Mouse (Mus musculus): ENCODE data around the gene Adamtsl1.

Adamtsl1 gene

DNA sequence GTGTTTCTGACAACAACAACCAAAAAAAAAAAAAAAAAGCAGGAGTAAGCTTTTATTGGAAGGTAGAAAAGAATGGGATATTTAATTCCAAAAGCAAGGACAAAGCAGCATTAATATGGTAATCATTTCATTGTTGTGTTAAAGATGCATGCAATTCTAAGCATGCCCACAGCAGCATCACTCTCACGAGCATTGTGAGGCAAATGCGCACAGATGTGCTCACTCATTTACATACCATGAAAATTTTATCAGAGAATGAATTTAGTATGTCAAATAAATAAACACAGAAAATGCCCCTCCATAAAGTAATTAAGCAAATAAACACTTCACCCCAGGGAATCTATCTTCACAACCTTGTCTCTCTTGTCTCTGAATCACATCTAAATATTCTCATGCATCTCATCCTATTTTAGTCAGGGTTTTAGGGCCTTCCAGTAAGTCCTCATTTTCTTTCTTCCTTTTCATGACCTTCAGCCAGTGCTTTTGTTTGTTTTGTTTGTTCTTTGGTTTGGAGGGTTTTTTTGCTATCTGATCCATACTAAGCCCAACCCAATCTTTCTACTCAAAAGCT, 728.0 kb downstream of the Adamtsl1 start:
- DNase-seq, result no peak

DNA sequence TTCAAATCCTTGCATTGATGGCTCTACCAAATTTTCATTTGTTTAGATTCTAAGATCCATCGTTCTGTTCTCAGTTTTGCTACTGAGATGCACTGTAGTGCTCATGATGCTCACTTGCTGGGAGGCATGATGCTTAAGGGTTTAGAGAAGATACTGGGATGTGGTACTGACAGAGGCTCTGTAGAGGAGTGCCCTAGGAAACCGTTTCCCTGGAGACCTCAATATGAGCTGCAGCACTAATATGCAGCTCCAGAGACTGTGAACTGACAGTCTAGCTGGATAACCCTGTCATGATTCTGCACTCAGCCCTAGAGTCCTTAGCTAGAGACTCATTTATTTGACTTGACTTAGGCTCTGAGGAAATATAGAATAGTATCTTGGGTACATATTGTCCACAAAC, 756.1 kb downstream of the Adamtsl1 start:
- DNase-seq, result no peak

DNA sequence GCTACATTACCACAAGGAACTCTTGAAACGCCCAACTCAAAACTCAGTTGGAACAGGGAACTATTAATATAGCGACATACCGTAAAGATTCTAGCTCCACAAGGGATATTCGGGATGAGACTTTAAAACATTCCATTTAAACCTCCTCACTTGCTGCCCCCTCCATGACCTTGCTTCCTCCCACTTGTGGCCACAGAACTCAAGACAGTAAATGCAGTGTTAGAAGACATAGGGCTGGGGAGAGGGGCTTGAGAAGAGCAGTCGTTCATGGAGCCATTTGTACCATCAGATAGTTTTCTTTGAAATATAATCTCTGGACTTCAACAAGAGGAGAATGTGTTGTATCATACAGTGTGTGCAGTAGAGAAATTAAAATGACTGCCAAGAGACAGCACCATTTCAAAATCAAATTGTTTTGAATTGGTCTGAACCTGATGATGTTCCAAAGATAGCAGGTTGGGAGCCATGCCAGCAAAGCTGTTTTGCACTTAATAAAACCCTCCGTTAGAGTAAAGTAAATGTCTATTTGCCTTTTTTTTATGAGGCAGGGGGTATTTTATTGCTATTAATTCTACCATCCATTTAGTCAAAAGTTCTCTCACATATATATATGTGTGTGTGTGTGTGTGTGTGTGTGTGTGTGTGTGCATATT, 759.9 kb downstream of the Adamtsl1 start:
- no peak for DNase-seq

DNA sequence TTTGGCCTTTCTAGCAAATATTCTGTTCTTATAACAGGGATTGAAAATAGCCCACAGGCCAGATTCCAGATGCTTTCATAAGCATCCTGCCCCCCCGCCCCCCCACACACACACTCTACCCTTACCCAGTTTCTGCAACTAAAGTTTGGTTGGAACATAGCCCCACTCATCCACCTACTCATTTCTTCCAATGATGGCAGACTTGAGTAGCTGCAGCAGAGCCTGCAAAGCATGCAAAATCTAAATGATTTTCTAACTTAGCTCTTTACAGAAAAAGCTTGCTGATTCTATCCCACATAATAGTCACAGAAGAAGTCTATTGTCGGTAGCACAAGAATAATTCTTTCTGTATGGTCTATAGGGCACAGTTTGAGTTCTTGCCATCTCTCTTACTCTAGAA, 760.7 kb downstream of the Adamtsl1 start:
- DNase-seq, result no peak

DNA sequence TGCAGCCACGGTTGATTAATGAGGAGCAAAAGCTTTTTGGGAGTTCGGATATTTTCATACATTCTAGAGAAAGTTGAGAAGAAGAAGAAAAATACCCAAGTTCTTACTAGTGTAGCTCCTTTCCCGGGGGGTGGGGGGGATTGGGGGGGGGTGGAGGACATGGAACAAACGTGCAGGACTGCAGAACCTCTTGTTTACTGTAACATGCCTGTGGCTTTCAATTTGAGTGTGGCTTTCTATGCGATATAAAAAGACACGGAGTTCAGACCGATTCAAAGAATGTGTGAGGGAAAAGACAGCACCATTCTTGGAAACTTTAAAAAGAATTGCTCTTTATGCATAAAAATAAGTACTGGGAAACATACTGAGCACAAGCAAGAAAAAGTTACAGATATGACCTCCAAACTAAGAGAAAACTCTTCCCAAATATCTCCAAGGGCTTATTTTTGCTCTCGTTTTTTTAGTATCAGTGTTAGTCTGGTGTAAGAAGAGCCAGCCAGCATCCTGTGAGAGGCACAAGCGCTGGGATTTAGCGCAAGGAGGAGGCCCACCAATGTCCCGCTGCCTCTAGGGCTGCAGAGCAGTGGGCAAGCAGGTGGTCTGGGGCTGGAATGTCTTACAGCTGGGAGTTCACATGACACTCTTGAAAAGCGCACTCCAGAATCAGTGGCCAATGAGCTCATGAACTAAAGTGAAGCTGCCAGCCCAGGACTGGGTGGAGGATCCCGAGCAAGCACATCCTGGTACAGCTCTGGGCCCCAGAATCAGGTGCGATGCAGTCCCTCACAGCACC, 762.2 kb downstream of the Adamtsl1 start:
- no peak for DNase-seq

DNA sequence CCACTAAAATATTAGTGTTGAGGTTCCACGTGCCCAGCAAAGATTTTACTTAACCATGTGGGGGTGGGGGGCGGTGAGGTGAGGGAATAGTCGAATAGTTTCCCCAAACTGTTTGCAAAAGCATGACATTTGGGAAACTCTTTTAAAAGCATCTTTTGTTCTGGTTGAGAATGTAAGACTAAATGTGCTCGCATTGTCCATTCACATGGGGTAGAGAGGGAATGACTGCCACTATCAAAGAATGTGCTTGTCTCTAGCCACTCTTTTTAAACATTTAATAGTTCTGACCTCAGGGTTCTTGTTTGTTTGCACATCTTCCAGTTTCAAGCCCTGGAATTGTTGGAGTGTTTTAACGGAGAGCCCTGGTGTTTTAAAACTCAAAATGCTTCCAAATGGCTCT, 764.6 kb downstream of the Adamtsl1 start:
- DNase-seq, result no peak

DNA sequence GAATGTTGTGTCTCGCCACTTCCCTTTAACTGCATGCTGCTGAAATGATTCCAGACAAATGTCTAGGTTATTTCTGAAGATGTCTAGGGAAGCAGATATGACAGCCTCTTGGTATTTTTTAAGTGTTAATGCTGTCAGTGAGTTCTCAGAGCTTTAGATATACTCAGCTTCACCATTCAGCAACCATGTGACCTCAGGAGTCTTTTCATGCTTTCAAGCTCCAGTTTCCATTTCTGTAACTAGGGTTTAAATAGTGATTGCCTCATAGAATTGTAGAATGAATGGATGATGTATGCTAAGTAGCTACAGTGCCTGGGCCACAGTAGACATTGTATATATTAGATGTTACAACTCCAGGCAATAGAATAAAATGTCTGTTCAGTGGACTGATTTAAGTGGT, 772.6 kb downstream of the Adamtsl1 start:
- no peak for DNase-seq

DNA sequence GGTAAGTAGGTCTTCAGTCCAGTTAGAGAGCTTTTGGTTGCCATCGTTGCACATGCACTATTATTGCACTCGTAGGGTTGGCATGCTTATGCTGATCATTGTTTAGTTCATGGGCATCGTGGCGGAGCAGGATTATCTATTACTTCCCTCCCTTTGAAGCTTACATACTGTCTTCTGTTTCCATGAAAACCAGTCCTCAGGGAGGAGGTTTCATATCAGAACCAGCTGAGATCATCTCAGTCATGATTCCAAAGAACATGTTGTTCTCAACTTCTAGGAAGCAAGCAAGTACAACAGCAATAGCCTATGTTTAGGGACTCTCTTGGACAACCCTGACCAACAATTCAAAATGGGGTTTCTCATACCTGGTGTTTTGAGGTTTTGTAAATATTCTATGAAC, 774.3 kb downstream of the Adamtsl1 start:
- no peak for DNase-seq

DNA sequence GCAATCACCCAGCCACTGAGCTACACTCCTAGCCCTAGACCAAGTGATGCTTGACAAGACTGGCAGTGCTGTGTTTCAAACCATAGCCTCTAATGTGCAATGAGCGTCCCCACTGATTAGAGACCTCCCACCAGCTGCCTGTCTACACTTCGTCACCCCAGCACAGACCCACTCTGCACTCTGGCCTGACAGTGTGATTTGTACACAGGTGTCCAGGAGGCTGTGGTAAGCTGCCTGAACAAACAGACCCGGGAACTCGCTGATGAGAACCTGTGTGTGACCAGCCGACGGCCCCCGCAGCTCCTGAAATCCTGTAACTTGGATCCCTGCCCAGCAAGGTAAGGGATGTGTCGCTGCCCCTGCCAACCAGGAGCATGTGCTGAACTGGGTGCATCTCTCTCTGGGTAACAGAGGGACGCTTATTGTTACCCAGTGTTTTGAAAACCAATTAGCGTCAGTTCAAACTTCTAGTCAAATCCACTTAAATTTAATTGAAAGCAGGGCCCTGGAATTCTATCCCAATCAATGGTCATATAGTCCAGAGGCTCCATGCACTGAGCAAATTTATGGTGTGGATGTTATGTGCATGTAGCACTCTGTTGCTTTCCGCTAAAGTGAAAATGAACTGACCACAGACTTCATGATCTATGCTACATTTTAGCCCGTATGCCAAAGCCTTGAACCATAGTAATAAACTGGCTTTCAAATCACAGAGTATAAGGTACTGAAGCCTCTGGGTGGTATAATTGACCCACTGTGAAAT, 775.7 kb downstream of the Adamtsl1 start:
- DNase-seq, result no peak

DNA sequence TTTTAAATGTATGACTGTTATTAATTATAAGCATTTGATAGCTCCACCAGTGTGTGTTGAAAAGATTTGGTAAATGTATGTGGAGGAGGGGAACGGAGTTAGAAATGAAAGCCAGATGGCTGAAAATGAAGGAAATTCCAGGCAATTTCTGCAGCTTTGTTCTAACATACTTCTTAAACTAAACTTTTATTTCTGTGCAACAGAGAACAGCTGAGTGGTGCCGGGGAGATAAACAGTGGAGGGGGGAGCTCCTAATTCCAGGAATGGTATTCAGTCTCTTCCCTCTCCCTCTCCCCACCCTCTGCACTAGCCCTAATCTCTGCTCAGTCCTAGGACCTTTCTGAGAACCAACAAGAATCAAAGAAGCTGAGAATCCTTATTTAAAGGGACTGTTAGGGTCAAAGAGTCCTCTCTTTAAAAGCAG, 780.9 kb downstream of the Adamtsl1 start:
- DNase-seq, result no peak

DNA sequence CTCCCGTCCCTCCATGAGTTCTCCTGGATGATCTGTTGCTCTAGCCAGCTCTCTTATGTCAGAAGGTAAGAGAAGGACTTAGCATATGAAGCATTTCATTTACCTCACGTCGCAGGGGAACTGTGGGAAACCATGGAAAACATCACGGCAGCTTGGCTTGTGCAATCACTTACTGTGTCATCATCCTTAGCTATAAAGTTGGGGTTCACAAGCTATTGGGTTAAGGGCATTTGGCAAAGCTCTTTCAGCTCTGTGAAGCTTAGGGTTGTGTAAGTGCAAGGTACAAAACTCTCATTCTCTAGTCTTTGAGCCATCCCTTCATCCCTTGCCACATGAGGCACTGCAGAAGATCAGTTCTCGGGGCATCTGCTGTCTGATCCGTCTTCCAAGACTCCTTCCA, 787.5 kb downstream of the Adamtsl1 start:
- DNase-seq, result no peak

DNA sequence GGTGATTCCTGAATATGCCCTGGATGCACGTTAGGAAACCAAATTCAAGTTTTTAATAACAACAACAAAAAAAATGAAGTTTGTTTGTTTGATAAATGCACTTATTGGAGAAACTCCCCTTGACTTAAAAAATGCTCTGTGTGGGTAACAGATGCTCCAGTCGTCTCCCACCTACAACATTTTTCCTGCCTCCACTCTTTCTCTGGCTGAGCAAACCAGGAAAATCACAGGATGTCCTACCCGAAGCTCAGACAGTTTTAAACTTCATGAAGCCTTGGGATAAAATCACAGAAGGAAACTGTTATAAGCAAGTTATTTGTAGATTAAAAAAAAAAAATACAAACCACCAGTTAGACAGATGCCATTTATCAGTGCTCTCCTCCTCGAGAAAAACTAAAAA, 788.1 kb downstream of the Adamtsl1 start:
- no peak for DNase-seq

DNA sequence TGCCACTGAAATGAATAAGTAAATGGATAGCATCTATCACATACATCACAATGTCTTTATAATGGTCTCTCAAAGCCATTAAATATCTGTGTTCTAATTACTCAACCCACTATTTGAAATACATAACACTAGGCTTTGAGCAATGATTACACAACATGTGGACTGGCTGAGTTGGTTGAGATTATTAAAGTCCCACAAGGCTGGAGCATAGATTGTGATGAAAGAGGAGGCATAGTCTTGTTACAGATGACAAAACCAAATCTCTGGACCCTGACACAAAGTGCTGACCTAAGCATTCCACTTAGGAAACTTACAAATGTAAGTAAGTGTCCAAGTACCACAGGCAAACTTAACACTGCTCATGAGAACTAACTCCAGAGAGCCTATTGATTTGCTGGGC, 792.8 kb downstream of the Adamtsl1 start:
- no peak for DNase-seq

DNA sequence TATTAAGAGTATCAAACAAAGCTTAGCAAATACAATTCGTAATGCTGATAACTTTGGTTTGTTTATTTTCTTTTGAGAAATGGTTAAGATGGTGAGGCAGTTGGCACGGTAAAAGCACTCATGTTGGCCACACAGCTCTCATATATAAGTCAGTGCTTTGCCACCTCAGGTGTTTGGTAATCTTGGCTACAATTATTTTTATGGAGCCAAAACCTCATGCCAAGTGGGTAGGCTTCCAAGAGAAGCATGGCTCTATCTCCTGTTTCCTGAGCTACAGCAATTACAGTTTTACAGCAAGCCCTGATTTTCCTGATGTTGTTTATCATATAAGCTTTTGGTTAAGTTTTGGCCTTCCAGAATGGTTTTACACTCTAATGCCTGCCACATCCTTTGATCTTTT, 795.2 kb downstream of the Adamtsl1 start:
- no peak for DNase-seq

DNA sequence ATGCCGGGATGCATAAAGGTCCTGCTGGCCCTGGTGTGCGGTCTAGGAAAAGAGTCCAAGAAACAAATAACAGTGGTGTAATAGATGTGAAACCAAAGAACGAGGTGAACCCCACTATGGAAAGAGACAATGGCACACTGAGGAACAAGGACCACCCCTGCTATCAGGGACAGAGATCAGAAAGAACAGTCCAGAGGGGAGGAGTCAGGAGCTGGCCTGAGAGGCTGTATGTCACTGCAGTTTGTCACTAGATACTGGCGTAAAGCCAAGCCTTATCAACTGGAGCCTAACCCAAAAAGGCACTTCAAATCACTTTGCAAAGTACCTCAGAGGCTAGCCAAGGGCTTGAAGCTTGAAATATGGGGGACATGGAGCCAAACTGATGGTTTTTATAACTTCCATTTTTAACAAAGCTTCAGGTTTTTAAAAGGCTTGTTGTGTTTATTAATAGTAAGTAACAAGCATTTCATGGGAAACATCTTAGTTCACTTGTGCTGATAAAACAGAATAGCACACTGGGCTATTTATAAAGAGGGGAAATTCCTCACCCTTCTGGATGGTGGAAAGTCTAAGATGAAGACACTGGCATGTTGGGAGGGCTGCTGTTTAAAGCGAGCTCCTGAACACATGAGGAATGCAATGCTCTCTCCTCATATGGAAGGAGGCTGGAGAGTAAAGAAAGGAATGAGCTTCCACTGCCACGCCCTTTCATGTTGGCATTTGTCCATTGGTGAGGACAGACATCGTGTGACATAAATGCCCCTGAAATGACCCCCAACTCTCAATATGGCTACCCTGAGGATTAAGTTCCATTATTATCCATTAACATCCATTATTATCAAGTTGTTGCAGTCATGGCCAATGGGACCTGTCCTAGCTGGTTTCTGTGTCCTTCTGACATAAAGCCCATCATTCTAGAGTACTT, 797.1 kb downstream of the Adamtsl1 start:
- no peak for DNase-seq

DNA sequence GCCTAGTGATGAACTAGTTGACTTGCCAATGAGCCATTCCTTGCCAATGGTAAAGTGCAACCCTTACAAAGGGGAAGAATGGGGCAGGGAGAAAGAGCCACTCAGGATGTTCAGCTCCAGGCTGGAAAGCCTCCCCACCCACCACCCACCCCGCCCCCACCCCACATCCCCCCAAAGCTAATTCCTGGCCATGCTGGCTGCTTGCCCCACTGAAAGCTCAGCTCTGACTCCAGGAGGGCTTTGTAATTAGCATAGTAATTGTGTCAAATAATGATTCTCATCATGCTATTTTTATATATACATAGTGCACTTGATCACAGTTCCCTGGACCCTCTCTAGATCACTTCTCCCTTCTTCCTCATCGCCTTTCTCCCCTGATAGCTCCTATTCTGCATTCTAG, 798.4 kb downstream of the Adamtsl1 start:
- DNase-seq, result no peak

DNA sequence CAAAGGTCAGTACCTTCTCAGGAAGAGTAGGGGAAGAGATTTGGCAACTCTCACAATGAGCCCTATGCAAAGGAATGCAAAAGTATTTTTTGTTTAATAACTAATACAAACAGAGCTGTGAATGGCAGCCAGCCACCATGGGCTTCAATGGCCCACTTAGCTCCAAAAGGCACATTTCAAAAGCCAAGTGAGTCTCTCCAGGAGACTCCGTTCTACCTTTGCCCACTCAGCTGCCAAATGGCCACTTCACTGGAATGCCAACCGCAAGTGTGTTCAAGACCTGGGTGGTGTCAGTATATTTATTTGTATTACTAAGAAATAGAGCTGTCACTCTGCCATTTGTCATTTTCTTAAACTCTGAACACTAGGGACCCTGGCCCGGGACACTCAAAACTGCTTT, 800.5 kb downstream of the Adamtsl1 start:
- DNase-seq, result no peak

DNA sequence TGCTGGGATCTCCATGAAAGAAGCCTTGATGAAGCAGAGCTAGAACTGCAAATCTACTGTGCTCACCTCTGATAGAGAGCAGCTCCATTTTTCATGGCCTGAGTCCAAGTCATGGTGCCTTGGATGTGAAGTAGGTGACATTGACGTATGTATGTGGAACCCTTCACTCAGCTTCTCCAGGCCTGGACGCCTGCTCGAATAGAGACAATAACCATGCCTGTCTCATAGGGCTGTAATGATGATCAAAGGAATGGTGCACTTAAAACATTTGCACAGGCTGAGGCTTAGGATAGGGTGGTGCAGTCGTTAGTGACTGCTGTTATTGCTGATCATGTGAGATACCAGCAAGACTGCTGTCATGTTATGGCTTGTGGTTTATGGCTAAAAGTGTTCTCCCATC, 801.1 kb downstream of the Adamtsl1 start:
- DNase-seq, result no peak

DNA sequence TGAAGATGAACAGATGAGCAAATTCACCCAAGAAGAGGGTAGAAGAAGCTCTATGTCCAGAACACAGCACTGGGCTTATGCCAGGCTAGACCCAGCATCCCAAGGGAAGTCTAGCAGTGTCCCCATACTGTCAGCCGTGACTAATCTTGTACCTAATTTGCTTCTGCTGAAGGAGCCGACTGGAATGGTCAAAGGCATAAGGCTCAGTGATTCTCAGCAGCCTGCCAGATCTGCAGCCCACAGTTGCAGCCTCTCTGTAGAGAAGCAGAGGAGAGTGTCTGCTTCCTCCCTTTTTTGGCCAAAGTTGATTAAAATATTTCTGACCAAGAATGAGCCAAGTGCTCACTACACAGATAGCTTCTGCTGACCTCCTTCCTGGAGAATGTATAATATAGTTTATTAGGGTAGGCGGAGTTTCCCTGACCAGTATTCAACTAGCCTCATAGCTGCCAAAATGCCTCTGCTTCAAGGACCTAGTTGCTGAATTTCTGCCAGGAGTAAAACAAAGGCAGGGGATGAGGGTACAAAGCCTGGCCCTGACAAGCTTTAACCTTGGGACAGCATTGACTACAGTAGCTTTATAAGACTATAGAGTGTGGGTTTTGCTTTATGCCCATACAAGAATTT, 804.1 kb downstream of the Adamtsl1 start:
- no peak for DNase-seq

DNA sequence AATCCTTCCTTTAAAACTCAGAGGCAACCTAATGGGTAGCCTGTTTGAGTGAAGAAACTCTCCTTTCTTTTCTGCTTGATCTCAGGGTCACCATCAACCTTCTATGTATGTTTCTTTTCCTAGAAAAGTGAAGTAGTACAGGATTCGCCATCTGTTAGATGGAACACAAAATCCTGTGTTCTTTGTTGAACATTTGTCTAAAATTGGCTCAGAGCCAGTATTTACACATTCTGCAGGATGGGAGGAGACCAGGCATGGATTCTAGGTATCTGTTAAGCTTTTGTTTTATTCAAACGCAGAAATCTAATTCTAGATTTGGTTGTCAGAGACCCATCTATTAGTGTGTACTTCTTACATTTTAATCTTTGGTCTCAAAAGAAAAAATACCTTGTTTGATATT, 811.4 kb downstream of the Adamtsl1 start:
- no peak for DNase-seq

DNA sequence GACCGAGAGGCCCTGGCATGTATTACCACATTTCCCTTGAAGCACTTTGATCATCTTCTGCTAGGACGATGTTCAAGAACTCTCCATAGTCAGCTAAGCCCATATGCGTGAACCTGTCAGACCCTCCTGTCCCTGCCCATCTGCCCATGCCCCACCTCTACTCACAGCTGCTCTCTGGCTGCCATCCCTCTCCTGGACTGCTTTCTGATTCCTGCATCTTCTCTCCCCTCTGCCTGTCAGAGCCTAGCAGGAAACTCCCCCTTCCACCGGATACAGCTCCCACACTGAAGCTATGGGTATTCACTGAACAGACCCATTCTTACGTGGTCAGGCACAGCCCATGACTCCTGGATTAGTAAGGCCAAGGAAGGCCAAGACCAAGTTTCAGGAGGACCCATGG, 812.0 kb downstream of the Adamtsl1 start:
- no peak for DNase-seq

DNA sequence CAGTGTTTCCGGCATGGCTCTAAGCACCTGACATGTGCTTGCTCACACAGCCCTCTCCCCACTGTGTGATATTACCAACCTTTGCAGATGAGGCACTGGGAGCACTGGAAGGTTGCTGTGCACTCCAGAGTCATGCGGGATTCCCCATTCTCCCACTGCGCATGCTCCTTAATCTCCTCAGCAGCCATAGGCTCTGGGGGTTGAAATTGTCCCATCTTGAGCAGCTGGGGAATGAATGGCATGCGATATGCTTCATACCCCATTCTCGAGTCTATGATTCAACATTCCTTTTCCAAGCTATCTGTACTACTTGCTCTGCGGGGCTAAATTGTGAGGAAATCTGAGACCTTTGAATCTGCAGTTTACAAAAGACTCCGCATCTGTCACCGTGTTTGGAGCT, 812.7 kb downstream of the Adamtsl1 start:
- DNase-seq, result no peak
